Mouse (Mus musculus): ENCODE results near the gene Dtnb. TPM values are rescaled to one million over a fixed set of nuclear protein-coding genes. Genes with fewer than 3 reads are reported as not detected.

The Dtnb gene
- total RNA-seq, 2 experiments from 2014 or later: 124 to 136 TPM

- DNase-seq (ENCODE audit: low spot score in 2 of 2): no peak
Observed at GRCm38 (mm10) chr12:3767360-3767759, 195.2 kb downstream of the Dtnb start.

GRCm38 (mm10) chr12:3768391-3768790, 196.2 kb downstream of the Dtnb start:
- DNase-seq (ENCODE audit: low spot score in 2 of 2): no peak

GRCm38 (mm10) chr12:3770546-3770945, 198.4 kb downstream of the Dtnb start:
- DNase-seq (ENCODE audit: low spot score in 2 of 2): no peak

- no peak for DNase-seq (ENCODE audit: low spot score in 2 of 2)
Observed at GRCm38 (mm10) chr12:3771080-3771479, 198.9 kb downstream of the Dtnb start.

- peak in 1 of 2 experiments; percentile 53 for DNase-seq (ENCODE audit: low spot score in 2 of 2)
Observed at GRCm38 (mm10) chr12:3773643-3774042, 201.5 kb downstream of the Dtnb start.

GRCm38 (mm10) chr12:3776015-3776414, 203.8 kb downstream of the Dtnb start:
- no peak for DNase-seq (ENCODE audit: low spot score in 2 of 2)

GRCm38 (mm10) chr12:3777682-3778081, 205.5 kb downstream of the Dtnb start:
- no peak for DNase-seq (ENCODE audit: low spot score in 2 of 2)

- no peak for DNase-seq (ENCODE audit: low spot score in 2 of 2)
Observed at GRCm38 (mm10) chr12:3778286-3778685, 206.1 kb downstream of the Dtnb start.

GRCm38 (mm10) chr12:3779639-3780038, 207.5 kb downstream of the Dtnb start:
- DNase-seq (ENCODE audit: low spot score in 2 of 2): no peak

- DNase-seq (ENCODE audit: low spot score in 2 of 2): peak; percentile 46 to 48
Observed at GRCm38 (mm10) chr12:3780405-3780891, 208.3 kb downstream of the Dtnb start.

- no peak for DNase-seq (ENCODE audit: low spot score in 2 of 2)
Observed at GRCm38 (mm10) chr12:3780931-3781471, 208.8 kb downstream of the Dtnb start.

- DNase-seq (ENCODE audit: low spot score in 2 of 2): peak; percentile 73 to 83
Observed at GRCm38 (mm10) chr12:3781482-3781881, 209.3 kb downstream of the Dtnb start.

- no peak for DNase-seq (ENCODE audit: low spot score in 2 of 2)
Observed at GRCm38 (mm10) chr12:3783196-3783825, 211.1 kb downstream of the Dtnb start.

GRCm38 (mm10) chr12:3784258-3784657, 212.1 kb downstream of the Dtnb start:
- DNase-seq (ENCODE audit: low spot score in 2 of 2): no peak

GRCm38 (mm10) chr12:3784729-3785128, 212.5 kb downstream of the Dtnb start:
- DNase-seq (ENCODE audit: low spot score in 2 of 2): no peak

- DNase-seq (ENCODE audit: low spot score in 2 of 2): no peak
Observed at GRCm38 (mm10) chr12:3787041-3787440, 214.9 kb downstream of the Dtnb start.

GRCm38 (mm10) chr12:3787541-3787940, 215.4 kb downstream of the Dtnb start:
- DNase-seq (ENCODE audit: low spot score in 2 of 2): no peak

- DNase-seq (ENCODE audit: low spot score in 2 of 2): no peak
Observed at GRCm38 (mm10) chr12:3788421-3789051, 216.4 kb downstream of the Dtnb start.

GRCm38 (mm10) chr12:3789626-3790185, 217.5 kb downstream of the Dtnb start:
- DNase-seq (ENCODE audit: low spot score in 2 of 2): no peak

- no peak for DNase-seq (ENCODE audit: low spot score in 2 of 2)
Observed at GRCm38 (mm10) chr12:3791257-3791656, 219.1 kb downstream of the Dtnb start.

GRCm38 (mm10) chr12:3791732-3792131, 219.6 kb downstream of the Dtnb start:
- DNase-seq (ENCODE audit: low spot score in 2 of 2): peak; percentile 97 to 99

- no peak for DNase-seq (ENCODE audit: low spot score in 2 of 2)
Observed at GRCm38 (mm10) chr12:3792248-3792647, 220.1 kb downstream of the Dtnb start.

Data from left cerebral cortex, adult 18-20 months (tissue).